Mouse (Mus musculus) E14TG2a.4 (cell line): ENCODE measurements around the gene Cnnm1.
"Not testable (repeated sequence)": the region's sequence is repeated elsewhere in the genome, so short reads cannot be mapped to it uniquely, and the experiment has no call there.

Experiments
- H3K27me3 ChIP-seq: 2 replicates; pipeline ENCODE4 v1.6.1; 2014; ENCODE audit warnings: low read length, control low read depth; ENCODE audit not compliant: insufficient read depth
- H3K36me3 ChIP-seq: 2 replicates; pipeline ENCODE4 v1.6.1; 2014; ENCODE audit warnings: low read length, control low read depth; ENCODE audit not compliant: insufficient read depth
- H3K4me1 ChIP-seq: replicated peaks from 2 replicates; pipeline ENCODE4 v1.6.1; 2014; ENCODE audit warnings: low read depth, low read length, control low read depth
- H3K4me3 ChIP-seq: replicated peaks from 2 replicates; pipeline ENCODE4 v1.5.1; 2014; ENCODE audit warnings: mild to moderate bottlenecking, low read length
- H3K9me3 ChIP-seq: 2 replicates; pipeline ENCODE4 v1.6.1; 2014; ENCODE audit warnings: low read length, control low read depth
- CTCF ChIP-seq: conservative IDR thresholded peaks from 2 replicates; pipeline ENCODE4 v1.5.1; 2014; ENCODE audit warnings: low read length
- NANOG ChIP-seq: IDR thresholded peaks from 2 replicates; pipeline ENCODE4 v1.6.1; 2014; ENCODE audit warnings: borderline replicate concordance, low read length, mixed read lengths
- POU5F1 ChIP-seq: IDR thresholded peaks from 2 replicates; pipeline ENCODE4 v1.6.1; 2014; ENCODE audit warnings: low read length, borderline replicate concordance

The Cnnm1 gene

DNA sequence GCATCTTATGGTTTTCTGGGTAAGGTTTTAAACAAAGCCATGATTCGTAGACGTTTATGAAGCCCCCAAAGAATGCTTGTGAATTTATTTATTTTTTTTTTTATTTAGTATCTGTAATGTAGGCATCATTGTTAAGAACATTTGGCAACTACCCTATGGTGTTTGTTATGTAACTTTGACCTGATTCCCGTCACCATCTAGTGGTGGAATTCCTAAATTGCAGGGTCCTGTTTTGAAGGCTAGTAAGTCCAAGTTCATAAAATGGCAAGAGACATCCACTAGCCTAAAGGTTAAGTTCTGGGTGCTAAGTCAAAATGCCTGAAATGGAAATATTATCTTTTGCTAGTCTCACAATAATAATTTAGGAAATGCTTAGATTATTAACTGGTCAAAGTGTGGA, 47.2 kb downstream of the Cnnm1 start:
- H3K4me3 ChIP-seq = no peak overlapping the region
- peaks cover 3% of the 10 kb centered on the region; the same call in 1 of the 2 replicates for H3K36me3 ChIP-seq

DNA sequence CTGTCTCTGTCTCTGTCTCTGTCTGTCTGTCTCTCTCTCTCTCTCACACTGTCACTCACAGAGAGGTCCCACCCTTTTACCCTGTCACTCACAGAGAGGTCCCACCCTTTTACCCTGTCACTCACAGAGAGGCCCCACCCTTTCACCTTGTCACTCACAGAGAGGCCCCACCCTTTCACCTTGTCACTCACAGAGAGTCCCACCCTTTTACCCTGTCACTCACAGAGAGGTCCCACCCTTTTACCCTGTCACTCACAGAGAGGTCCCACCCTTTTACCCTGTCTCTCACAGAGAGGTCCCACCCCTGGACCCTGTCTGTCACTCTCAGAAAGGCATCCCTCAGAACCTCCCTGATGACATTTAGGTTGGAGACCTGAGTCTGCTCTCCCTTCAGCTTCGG, 53.1 kb downstream of the Cnnm1 start:
- H3K36me3 ChIP-seq, H3K4me3 ChIP-seq, H3K27me3 ChIP-seq, H3K9me3 ChIP-seq: not testable (repeated sequence)
- H3K4me1 ChIP-seq = peaks cover 55% of the 10 kb centered on the region

More for the DNA sequence above, 47.2 kb downstream of the Cnnm1 start:
- no peak for TF ChIP-seq NANOG
- peak; percentile 79 for TF ChIP-seq CTCF
- Histone ChIP-seq H3K4me1 (peaks cover 10% of the 10 kb centered on the region), H3K27me3 (0 out of 2 replicates have a peak, but pooled peaks cover 2% of the 10 kb centered on the region), H3K9me3 (no peaks in the 10 kb centered on the region)

DNA sequence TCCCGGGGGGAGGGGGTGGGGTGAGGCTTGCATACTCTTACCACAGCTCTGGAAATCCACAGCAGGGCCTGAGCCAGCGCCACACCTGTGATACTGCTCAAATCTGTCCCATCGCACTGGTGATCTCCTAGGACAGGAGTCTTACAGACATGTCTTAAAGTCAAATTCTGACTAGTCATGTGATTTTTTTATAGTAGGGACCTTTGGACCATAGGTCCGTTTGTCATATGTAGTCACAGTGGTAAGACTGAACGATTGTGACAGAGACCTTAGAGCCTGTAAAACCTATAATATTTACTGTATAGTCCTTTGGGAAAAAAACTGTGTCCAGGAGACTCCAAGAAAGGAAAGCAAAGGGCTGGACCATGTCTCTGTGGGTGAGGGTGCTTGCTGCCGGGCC, 53.6 kb downstream of the Cnnm1 start:
- Histone ChIP-seq H3K4me1 (peaks cover 60% of the 10 kb centered on the region), H3K27me3 (no peaks in the 10 kb centered on the region), H3K36me3 (peaks cover 9% of the 10 kb centered on the region; the same call in 1 of the 2 replicates), H3K9me3 (no peaks in the 10 kb centered on the region), H3K4me3 (no peak overlapping the region)
- TF ChIP-seq NANOG = no peak
- no peak for TF ChIP-seq POU5F1
- TF ChIP-seq CTCF = no peak

DNA sequence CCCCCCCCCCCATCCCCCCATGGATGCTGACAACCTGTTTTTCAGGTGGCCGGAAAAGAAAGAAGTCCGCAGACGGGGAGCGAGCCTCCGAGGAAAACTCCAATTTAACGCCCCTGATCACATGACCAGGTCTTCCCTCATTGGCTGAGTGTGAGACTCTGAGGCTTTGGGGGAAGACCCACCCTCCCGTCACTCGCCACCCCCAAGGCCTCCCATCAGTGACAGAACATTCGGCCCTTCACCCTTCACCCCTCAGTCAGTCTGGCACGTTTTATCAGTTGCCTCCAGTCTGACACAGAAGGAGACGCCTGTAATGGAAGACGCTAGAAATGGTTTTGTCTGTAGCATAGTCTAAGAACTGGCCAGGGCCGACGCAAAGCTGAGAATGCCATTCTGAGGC, 54.7 kb downstream of the Cnnm1 start:
- H3K4me3 ChIP-seq = no peak overlapping the region; the same call in 1 of the 2 replicates
- H3K36me3 ChIP-seq = peaks cover 15% of the 10 kb centered on the region
- no peak for TF ChIP-seq POU5F1
- no peak for TF ChIP-seq CTCF
- no peak for TF ChIP-seq NANOG
- H3K4me1 ChIP-seq = peaks cover 68% of the 10 kb centered on the region
- no peaks in the 10 kb centered on the region for H3K9me3 ChIP-seq
- H3K27me3 ChIP-seq = no peaks in the 10 kb centered on the region

DNA sequence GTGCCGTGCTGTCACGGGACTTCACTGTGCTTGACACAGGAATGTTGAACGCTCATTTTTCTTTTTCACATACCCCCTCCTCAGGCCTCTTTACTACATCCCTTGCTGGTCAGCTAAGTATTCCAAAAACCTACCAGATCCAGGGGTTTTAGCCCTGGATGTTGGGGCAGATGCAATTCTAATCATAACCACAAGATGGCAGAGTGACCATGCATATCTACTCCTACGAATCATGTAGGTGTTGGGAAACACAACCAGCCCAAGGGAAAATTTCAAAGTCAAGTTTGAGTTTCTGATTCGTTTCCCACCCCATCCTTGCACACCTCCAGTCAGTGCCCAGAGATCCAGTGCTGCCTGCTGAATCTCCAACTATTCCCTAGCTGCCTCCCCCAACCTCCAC, 55.6 kb downstream of the Cnnm1 start:
- TF ChIP-seq POU5F1 = no peak
- TF ChIP-seq CTCF = peak; percentile 100
- Histone ChIP-seq H3K36me3 (peaks cover 24% of the 10 kb centered on the region), H3K4me3 (no peak overlapping the region), H3K9me3 (no peaks in the 10 kb centered on the region), H3K4me1 (peaks cover 77% of the 10 kb centered on the region), H3K27me3 (no peaks in the 10 kb centered on the region)

DNA sequence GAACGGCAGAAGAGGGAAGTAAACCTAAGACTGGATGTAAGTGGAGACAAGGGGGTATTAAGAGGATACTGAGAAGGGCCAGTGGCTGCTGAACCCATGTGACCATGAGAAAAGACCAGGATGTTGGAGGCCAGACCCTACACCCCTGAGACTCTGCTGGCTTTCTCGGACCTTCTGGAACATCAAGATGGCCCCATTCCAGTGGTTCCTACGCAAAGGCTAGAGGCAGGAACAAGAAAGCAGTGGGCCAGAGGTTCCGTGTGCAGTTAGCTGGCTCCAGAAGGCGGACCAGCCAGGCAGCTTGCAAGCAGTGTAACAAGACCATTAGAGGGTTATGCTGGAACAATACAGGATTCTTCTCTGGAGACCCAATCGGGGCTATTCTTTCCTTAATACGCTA, 57.2 kb downstream of the Cnnm1 start:
- Histone ChIP-seq H3K36me3 (peaks cover 36% of the 10 kb centered on the region), H3K4me3 (no peak overlapping the region), H3K4me1 (peaks cover 91% of the 10 kb centered on the region), H3K9me3 (no peaks in the 10 kb centered on the region), H3K27me3 (no peaks in the 10 kb centered on the region)
- TF ChIP-seq POU5F1 (no peak), CTCF (no peak), NANOG (no peak)

DNA sequence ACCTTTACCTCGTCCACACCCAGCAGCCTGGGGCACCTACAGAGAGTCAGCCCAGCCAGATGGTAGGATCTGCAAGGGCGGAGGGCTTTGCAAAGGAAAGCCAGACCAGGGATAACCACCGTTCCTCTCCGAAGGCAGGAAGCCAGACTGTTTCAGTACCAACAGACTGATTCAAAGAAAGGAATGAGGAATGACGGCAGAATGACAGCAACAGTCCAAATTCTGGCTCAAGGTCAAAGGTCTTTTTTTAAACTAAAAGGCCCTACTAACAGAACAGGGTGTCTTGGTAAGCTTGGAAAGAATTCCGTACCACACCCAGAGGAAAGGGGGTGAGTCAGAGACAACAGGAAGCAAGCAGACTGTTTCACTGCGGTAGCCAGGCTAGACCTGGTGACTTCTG, 58.6 kb downstream of the Cnnm1 start:
- no peaks in the 10 kb centered on the region for H3K27me3 ChIP-seq
- H3K4me1 ChIP-seq = peaks cover 93% of the 10 kb centered on the region
- H3K9me3 ChIP-seq = no peaks in the 10 kb centered on the region
- H3K36me3 ChIP-seq = peaks cover 45% of the 10 kb centered on the region
- TF ChIP-seq CTCF (no peak), POU5F1 (no peak), NANOG (no peak)
- peak overlapping the region; percentile 29; the same call in 1 of the 2 replicates for H3K4me3 ChIP-seq

DNA sequence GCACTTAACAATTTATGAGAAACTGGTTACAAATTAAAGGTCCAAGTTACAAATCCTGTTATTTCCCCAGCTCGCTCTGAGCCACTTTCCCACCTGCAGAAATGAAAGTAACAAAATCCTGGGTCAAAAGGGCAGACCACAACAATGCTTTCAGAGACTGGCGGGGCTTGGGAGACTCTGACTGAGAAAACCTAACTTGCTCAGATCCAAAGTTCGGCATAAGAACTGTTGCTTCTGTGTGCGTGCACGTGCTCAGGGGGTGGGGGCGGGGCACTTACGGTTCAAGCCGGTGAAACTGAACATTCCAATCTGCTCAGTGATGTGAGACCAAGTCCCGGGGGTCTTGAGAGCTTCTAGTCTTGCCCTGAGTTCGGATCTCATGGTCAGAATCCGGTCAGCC, 62.4 kb downstream of the Cnnm1 start:
- Histone ChIP-seq H3K4me3 (no peak overlapping the region), H3K4me1 (peaks cover 92% of the 10 kb centered on the region), H3K36me3 (peaks cover 76% of the 10 kb centered on the region), H3K9me3 (no peaks in the 10 kb centered on the region), H3K27me3 (no peaks in the 10 kb centered on the region)
- no peak for TF ChIP-seq CTCF
- no peak for TF ChIP-seq POU5F1
- no peak for TF ChIP-seq NANOG

DNA sequence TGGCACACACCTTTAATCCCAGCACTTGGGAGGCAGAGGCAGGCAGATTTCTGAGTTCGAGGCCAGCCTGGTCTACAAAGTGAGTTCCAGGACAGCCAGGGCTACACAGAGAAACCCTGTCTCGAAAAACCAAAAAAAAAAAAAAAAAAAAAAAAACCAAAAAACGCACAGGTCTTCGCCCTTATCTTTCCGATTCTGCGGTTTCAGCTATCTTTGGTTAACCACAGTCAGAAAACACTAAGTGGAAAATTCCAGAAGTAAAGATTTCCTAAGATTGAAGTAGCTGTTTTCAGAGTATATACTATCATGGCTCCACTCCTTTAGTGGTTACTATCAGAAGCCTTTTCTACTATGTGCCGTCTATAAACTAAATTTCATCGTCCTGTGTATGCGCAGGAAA, 63.4 kb downstream of the Cnnm1 start:
- H3K27me3 ChIP-seq, H3K9me3 ChIP-seq, H3K4me3 ChIP-seq: not testable (repeated sequence)
- Histone ChIP-seq H3K4me1 (peaks cover 93% of the 10 kb centered on the region), H3K36me3 (peaks cover 86% of the 10 kb centered on the region)
